Mouse (Mus musculus) bone marrow macrophage, adult 2 months (primary cell): ENCODE measurements around the gene Zscan2.

Experiments used
- CTCF ChIP-seq: IDR thresholded peaks from 2 replicates; pipeline ENCODE4 v1.5.1; 2012; ENCODE audit warnings: low read depth, mild to moderate bottlenecking, low read length, moderate library complexity
- POLR2A ChIP-seq: IDR thresholded peaks from 2 replicates; pipeline ENCODE4 v1.6.1; 2012; ENCODE audit warnings: mild to moderate bottlenecking, low read depth, low read length, borderline replicate concordance

GRCm38 (mm10) chr7:80855316-80855715 is 5.4 kb upstream of the Zscan2 start:
- no peak for TF ChIP-seq POLR2A
- TF ChIP-seq CTCF: no peak
